In genomic region chr5:131865200-131865599, GRCm38 (mm10) we compare ENCODE assay signal across 24 mouse cellular contexts.
DNase-seq lines count a peak whose midpoint lies in the region; ATAC-seq and TF ChIP-seq lines count a peak whose summit lies in the region.
"Had no signal": no experiment of that assay in that cellular context is flagged by ENCODE, and none has a peak within 500 bp of the region (broad histone marks: within the 10 kb centered on the region; RNA-seq: fewer than 3 reads in every experiment).

No protein-coding gene starts in this region.

- no peaks in the 10 kb centered on the region; the same call in 1 of the 2 replicates for H3K4me1 ChIP-seq in hindbrain, postnatal 0 days (ENCODE audit: insufficient read depth, low read length)
- H3K4me1 ChIP-seq in hindbrain, embryonic 11.5 days (replicated peaks; ENCODE audit: control insufficient read depth, insufficient read depth, low read length) = no peaks in the 10 kb centered on the region
- H3K4me1 ChIP-seq in forebrain, embryonic 13.5 days = peaks cover 60% of the 10 kb centered on the region

- H3K4me2 ChIP-seq in hindbrain, postnatal 0 days (ENCODE audit: low read depth, low read length) = no peak overlapping the region
- no peak overlapping the region for H3K4me2 ChIP-seq in hindbrain, embryonic 11.5 days (replicated peaks; ENCODE audit: low read depth, low read length)
- H3K4me2 ChIP-seq in forebrain, embryonic 13.5 days = peak overlapping the region; percentile 1; the same call in 1 of the 2 replicates
- H3K4me2 ChIP-seq: heart, embryonic 11.5 days; limb, embryonic 12.5 days; liver, embryonic 11.5 days; midbrain, embryonic 12.5 days had no signal

- ATAC-seq in hindbrain, postnatal 0 days = no peak
- no peak for ATAC-seq in hindbrain, embryonic 11.5 days (ENCODE audit: low FRiP score)
- peak; percentile 38; the same call in 1 of the 2 replicates for ATAC-seq in forebrain, embryonic 13.5 days
- ATAC-seq: intestine, embryonic 16.5 days; liver, postnatal 0 days; lung, postnatal 0 days had no signal

- TF ChIP-seq CTCF in hindbrain, postnatal 0 days (IDR thresholded peaks at IDR 0.05; ENCODE audit: low read depth) = no peak

- WGBS in hindbrain, postnatal 0 days = 47% methylated on average over 5 of the region's 5 CpGs
- 82% methylated on average over 5 of the region's 5 CpGs for WGBS in hindbrain, embryonic 11.5 days
- WGBS in forebrain, embryonic 13.5 days = 17% methylated on average over 5 of the region's 5 CpGs

- H3K36me3 ChIP-seq in hindbrain, postnatal 0 days (ENCODE audit: insufficient read depth, low read length) = no peaks in the 10 kb centered on the region
- no peaks in the 10 kb centered on the region for H3K36me3 ChIP-seq in hindbrain, embryonic 11.5 days (ENCODE audit: control insufficient read depth, insufficient read depth, low read length)
- H3K36me3 ChIP-seq in forebrain, embryonic 13.5 days (ENCODE audit: poor library complexity, severe bottlenecking) = no peaks in the 10 kb centered on the region
- H3K36me3 ChIP-seq: limb, embryonic 12.5 days; midbrain, embryonic 12.5 days had no signal

- H3K9me3 ChIP-seq in hindbrain, postnatal 0 days (ENCODE audit: low read length) = no peaks in the 10 kb centered on the region
- H3K9me3 ChIP-seq in hindbrain, embryonic 11.5 days (ENCODE audit: control insufficient read depth, low read length) = no peaks in the 10 kb centered on the region
- H3K9me3 ChIP-seq in forebrain, embryonic 13.5 days (replicated peaks) = no peaks in the 10 kb centered on the region
- H3K9me3 ChIP-seq: limb, embryonic 12.5 days; midbrain, embryonic 12.5 days had no signal

- no peak overlapping the region for H3K27ac ChIP-seq in hindbrain, postnatal 0 days
- H3K27ac ChIP-seq in hindbrain, embryonic 11.5 days (ENCODE audit: low read depth, low read length) = no peak overlapping the region
- H3K27ac ChIP-seq in forebrain, embryonic 13.5 days = peak overlapping the region; percentile 48
- H3K27ac ChIP-seq: limb, embryonic 12.5 days; macrophage; midbrain, embryonic 12.5 days had no signal

- no peak overlapping the region for H3K4me3 ChIP-seq in hindbrain, postnatal 0 days (ENCODE audit: low read length)
- no peak overlapping the region for H3K4me3 ChIP-seq in hindbrain, embryonic 11.5 days (ENCODE audit: low read depth, low read length)
- no peak overlapping the region for H3K4me3 ChIP-seq in forebrain, embryonic 13.5 days
- H3K4me3 ChIP-seq: limb, embryonic 12.5 days; midbrain, embryonic 12.5 days; myocyte had no signal

- peak; percentile 35 for DNase-seq in hindbrain, postnatal 0 days (ENCODE audit: low spot score)
- DNase-seq in hindbrain, embryonic 11.5 days (ENCODE audit: low spot score) = no peak
- DNase-seq in ovary, adult 18-20 months (ENCODE audit: low spot score) = peak; percentile 5
- DNase-seq in ovary, postnatal 14 days (ENCODE audit: low spot score) = no peak
- DNase-seq in right cerebral cortex, adult 18-20 months = no peak
- no peak for DNase-seq in right cerebral cortex, postnatal 25 days
- DNase-seq: adrenal gland, postnatal 10 days; cerebellum, adult 2 months; gastrocnemius, postnatal 14 days; heart, adult 11 months; kidney, adult 9 months; kidney, postnatal 14 days; liver, postnatal 0 days; right cerebral cortex, postnatal 4 days; thymus, postnatal 25 days had no signal

- no peak overlapping the region for H3K9ac ChIP-seq in hindbrain, postnatal 0 days (replicated peaks; ENCODE audit: low read length)
- no peak overlapping the region for H3K9ac ChIP-seq in hindbrain, embryonic 11.5 days (ENCODE audit: low read depth, low read length)
- no peak overlapping the region for H3K9ac ChIP-seq in forebrain, embryonic 13.5 days
- H3K9ac ChIP-seq: limb, embryonic 12.5 days; liver, postnatal 0 days; midbrain, embryonic 12.5 days had no signal

- H3K27me3 ChIP-seq in hindbrain, postnatal 0 days (ENCODE audit: insufficient read depth, low read length) = no peaks in the 10 kb centered on the region
- no peaks in the 10 kb centered on the region for H3K27me3 ChIP-seq in hindbrain, embryonic 11.5 days (ENCODE audit: control insufficient read depth, insufficient read depth, low read length)
- peaks cover 5% of the 10 kb centered on the region; the same call in 1 of the 2 replicates for H3K27me3 ChIP-seq in forebrain, embryonic 13.5 days
- H3K27me3 ChIP-seq: limb, embryonic 12.5 days had no signal

Comparison
In these comparisons a context has a peak if more than half of its experiments do, and no peak if none do; other contexts are left out.
1. DNase-seq: peak in hindbrain, postnatal 0 days (single experiment) and ovary, adult 18-20 months (single experiment); none in hindbrain, embryonic 11.5 days (single experiment), ovary, postnatal 14 days (single experiment), right cerebral cortex, adult 18-20 months (single experiment) and right cerebral cortex, postnatal 25 days (single experiment).